Mouse (Mus musculus): ENCODE measurements around the gene Necap2.

Necap2 gene

DNA sequence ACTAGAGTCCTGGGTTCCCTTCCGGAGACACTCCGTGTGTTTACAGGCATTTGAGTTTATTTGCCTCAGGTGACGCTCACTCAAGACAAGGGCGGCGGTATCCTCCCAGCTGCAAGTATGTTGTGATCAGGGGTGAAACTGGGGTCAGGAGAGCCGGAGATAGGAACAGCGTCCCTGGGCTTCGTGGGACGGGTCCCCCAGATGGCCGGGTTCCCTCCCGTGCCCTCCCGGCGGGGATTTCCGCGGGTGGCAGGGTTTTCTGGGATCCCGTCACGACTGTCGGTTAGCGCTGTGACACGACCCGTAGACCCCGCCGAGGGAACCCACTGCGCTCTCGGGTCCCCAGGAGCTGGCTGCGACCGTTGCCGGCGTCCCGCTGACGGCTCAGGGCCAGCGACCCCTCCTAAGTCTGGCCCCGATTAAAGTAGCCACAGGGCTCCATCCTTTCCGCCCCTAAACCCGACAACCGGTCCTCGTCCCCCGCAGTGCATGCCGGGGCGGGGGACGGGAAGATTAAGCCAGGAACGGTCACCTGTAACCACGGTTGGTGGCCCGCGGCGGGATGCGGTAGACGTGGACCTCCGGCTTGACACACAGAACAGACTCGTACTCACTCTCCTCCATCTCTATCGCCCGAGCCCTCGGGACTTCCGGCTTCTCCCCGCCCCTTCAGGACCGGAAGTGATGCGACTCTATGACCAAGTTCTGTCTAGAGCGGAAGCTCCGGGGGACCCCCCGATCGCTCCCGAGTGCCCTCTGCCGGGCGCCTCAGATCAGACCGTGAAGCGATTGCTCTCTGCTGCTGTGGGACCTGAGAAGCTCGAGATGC is at the start of gene Necap2:
Gene Necap2, minus strand, starts transcription at position 677 of the 829 bp plus-strand sequence.
- WGBS = under 1% methylated on average over 67 of the region's 67 CpGs

GRCm38 (mm10) chr4:141123065-141123464 is 44.9 kb upstream of the Necap2 start:
- 34% methylated on average over 1 of the region's 1 CpGs for WGBS

DNA sequence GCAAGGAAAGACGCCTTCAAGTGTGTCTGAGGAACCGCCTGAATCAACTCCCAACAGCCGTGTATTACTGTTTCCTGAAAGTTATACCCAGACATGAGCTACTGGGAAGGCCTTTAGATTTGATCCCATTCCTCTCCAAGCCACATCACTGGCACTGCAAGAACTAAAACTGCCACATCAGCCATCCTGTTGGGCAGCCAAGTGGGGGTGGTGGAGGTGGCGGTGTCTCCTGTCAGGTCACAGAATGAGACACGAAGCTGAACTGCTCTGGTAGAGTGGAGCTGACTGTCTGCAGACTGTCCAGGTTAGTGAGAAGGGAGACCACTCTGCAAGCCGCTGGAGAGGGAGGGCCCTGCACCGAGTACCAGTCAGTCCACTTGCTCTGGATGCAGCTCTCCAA is 44.5 kb upstream of the Necap2 start:
- WGBS = 77% methylated on average over 7 of the region's 7 CpGs

- WGBS = 20% methylated on average over 11 of the region's 11 CpGs
These were observed 42.5 kb upstream of the Necap2 start for GRCm38 (mm10) chr4:141120700-141121099.

- WGBS = 58% methylated on average over 4 of the region's 4 CpGs
These were observed 40.5 kb upstream of the Necap2 start for GRCm38 (mm10) chr4:141118691-141119090.

- 90% methylated on average over 8 of the region's 8 CpGs for WGBS
These were observed 37.2 kb upstream of the Necap2 start for GRCm38 (mm10) chr4:141115398-141115797.

- WGBS = 32% methylated on average over 6 of the region's 6 CpGs
These were observed 36.4 kb upstream of the Necap2 start for GRCm38 (mm10) chr4:141114521-141114981.

DNA sequence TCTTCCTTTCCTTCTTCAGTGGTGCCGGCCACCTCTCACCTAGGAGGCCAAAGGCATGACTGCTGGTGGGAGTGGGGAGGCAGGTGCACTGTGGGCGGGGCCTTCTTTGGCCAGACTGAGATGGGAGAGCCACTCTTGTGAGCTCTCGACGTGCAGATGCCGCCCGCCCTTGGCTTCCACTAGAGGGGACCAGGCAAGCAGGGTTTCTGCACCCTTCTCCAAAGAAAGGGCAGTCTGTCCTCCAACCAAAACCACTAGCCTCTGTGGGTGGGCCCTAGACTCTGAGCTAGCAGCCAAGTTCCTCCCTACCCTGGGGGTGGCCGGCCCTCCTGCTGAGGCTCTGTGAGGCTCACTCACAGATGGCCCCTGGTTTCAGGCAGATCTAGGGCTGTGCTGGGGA is 35.7 kb upstream of the Necap2 start:
- WGBS = 60% methylated on average over 7 of the region's 7 CpGs

GRCm38 (mm10) chr4:141108196-141108732 is 30.1 kb upstream of the Necap2 start:
- 43% methylated on average over 10 of the region's 10 CpGs for WGBS

DNA sequence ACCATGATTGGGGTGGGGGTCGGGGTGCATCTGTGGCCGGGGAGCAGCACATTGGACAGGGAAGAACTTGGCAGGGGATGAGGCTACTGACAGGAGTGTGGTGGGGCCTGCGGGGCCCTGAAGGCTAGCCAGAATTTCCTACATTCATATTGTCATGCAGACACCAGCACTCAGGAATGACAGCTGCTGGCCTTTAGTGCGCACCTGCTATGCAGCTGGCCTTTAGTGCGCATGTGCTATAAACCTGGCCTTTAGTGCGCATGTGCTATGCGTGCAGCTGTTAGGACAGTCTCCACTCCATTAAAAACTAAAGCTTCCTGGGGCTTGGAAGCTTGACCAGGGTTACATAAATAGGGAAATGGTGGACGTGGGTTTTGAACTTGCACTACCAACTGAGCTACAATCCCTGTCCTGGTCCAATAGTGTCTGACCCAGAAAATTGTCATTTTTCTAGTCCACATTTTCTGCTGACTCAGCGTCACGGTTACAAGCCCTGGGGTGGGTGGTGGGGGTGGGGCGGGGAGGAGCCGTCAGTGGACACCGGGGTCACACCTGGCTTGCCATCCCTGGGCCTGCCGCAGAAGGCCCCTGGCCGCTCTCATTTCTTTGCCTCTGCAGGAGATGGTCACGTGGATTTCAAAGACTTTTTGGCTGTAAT is 28.5 kb upstream of the Necap2 start:
- WGBS = 85% methylated on average over 16 of the region's 16 CpGs

- WGBS = 71% methylated on average over 6 of the region's 6 CpGs
These were observed 23.7 kb upstream of the Necap2 start for GRCm38 (mm10) chr4:141101855-141102254.

- WGBS = 94% methylated on average over 9 of the region's 9 CpGs
These were observed 23.1 kb upstream of the Necap2 start for GRCm38 (mm10) chr4:141101291-141101690.

GRCm38 (mm10) chr4:141099956-141100355 is 21.8 kb upstream of the Necap2 start:
- 80% methylated on average over 5 of the region's 5 CpGs for WGBS

GRCm38 (mm10) chr4:141098935-141099334 is 20.8 kb upstream of the Necap2 start:
- WGBS = 82% methylated on average over 4 of the region's 4 CpGs

GRCm38 (mm10) chr4:141096710-141097109 is 18.6 kb upstream of the Necap2 start:
- WGBS = 13% methylated on average over 9 of the region's 9 CpGs

DNA sequence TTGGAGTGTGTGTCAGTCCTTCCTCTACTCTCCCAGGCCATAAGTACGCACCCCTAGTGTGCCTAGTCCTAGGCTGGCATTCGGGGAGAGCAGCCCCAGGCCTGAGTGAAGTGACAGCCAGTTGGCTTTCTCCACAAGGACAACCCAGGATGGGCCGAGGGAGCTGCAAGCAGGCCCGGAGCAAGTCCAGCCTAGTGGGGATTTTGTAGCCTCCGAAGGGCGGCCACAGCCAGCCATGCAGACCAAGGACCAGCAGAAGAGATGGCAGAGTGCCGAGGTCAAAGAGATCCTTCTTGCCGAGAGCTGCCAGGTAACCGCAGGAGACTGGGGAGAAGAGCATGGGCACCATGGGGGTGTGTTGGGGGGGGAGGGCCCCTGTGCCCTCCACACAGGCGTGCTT is 16.9 kb upstream of the Necap2 start:
- WGBS = 80% methylated on average over 10 of the region's 10 CpGs

DNA sequence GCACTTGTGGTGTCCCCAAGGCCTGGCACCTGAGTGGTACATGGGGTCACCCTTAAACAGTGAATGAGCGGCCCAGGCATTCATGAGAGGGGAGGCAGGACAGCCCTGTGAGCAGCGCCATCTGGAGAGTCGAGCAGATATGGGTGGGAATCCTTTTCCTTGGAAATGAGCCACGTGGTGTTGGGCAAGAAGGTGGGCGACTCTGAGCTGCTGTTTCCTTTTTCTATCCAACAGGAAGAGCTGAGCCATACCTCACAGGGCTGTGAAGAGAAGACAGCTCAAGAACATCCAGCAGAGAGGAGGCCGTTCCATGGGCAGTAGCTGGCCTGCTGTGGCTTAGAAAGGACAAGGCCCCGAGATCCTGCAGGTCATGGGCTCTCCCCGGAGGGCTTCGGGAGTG is 10.6 kb upstream of the Necap2 start:
- WGBS = 57% methylated on average over 9 of the region's 9 CpGs

GRCm38 (mm10) chr4:141088033-141088432 is 9.9 kb upstream of the Necap2 start, which contains the start of gene Spata21:
TSS of gene Spata21 (plus strand) at chr4:141088333.
- WGBS = 88% methylated on average over 6 of the region's 6 CpGs

GRCm38 (mm10) chr4:141086862-141087261 is 8.7 kb upstream of the Necap2 start:
- WGBS = 79% methylated on average over 10 of the region's 10 CpGs

- 71% methylated on average over 18 of the region's 18 CpGs for WGBS
These were observed 467 bp upstream of the Necap2 start for GRCm38 (mm10) chr4:141078510-141079137.

DNA sequence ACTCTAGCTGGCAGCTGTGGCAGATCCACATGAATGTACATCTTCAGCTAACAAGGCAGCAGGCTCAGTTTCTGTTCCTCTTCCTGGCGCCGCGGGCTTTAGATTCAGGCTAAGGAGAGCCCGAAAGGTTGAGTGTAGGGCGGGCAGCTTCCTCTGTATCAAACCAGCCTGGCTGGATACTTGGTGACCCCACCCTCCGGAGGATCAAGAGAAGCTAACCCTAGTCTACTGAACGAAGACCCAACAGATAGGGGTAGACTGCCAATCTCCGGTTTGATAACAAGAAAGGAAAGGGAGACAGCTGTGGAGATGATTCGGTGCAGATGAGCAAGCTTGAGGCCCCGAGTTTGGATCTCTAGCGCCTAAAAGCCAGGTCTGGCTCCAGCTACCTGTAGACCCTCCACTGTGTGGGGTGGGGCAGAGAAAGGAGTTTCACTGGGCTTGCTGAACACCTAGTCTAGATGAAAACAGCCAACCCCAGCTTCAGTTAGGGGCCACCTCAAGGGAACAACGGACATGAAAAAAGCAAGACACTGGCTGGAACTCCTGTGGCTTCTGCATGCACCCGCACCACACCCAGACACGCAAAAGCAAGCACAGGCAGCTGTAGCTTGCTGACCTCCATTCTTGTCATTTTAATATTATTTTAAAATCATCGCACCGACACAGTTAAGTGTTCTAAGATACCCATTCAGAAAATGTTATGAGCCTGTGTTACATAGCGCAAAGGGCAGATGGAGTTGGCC is 1.2 kb downstream of the Necap2 start:
- 49% methylated on average over 17 of the region's 17 CpGs for WGBS
